Mouse (Mus musculus) E14TG2a.4 (cell line): ENCODE results near the gene Csta1.
"Not testable (repeated sequence)": the region's sequence is repeated elsewhere in the genome, so short reads cannot be mapped to it uniquely, and the experiment has no call there.

Experiments used
- H3K27me3 ChIP-seq: 2 replicates; pipeline ENCODE4 v1.6.1; 2014; ENCODE audit warnings: low read length, control low read depth; ENCODE audit not compliant: insufficient read depth
- H3K36me3 ChIP-seq: 2 replicates; pipeline ENCODE4 v1.6.1; 2014; ENCODE audit warnings: low read length, control low read depth; ENCODE audit not compliant: insufficient read depth
- H3K4me1 ChIP-seq: replicated peaks from 2 replicates; pipeline ENCODE4 v1.6.1; 2014; ENCODE audit warnings: low read depth, low read length, control low read depth
- H3K4me3 ChIP-seq: replicated peaks from 2 replicates; pipeline ENCODE4 v1.5.1; 2014; ENCODE audit warnings: mild to moderate bottlenecking, low read length
- H3K9me3 ChIP-seq: 2 replicates; pipeline ENCODE4 v1.6.1; 2014; ENCODE audit warnings: low read length, control low read depth
- CTCF ChIP-seq: conservative IDR thresholded peaks from 2 replicates; pipeline ENCODE4 v1.5.1; 2014; ENCODE audit warnings: low read length
- NANOG ChIP-seq: IDR thresholded peaks from 2 replicates; pipeline ENCODE4 v1.6.1; 2014; ENCODE audit warnings: borderline replicate concordance, low read length, mixed read lengths
- POU5F1 ChIP-seq: IDR thresholded peaks from 2 replicates; pipeline ENCODE4 v1.6.1; 2014; ENCODE audit warnings: low read length, borderline replicate concordance

Csta1 gene

DNA sequence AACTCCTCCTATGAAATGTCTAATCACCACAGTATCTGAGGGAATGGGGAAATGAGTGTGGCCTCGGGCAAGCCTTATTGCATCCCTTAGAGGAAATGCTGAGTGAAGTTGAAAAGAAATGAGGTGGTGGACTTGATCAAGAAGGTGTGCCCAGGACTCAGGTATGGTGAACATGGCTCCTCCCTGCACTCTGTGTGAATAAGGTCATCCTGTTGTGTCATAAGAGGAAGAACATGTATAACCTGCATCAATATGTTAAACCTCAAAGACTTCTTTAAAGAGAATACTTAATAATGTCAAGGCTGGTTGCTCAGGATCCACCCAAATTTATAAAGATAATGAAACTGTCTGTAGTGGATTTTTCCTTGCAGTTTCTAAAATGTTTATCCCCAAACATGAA is at the start of gene Csta1:
Csta1 (minus strand) TSS at position 101 of the 400 bp plus-strand sequence.
- H3K36me3 ChIP-seq, result no peaks in the 10 kb centered on the region
- H3K9me3 ChIP-seq, result peaks cover 31% of the 10 kb centered on the region
- TF ChIP-seq POU5F1 (no peak), NANOG (no peak), CTCF (no peak)
- H3K27me3 ChIP-seq, result no peaks in the 10 kb centered on the region
- no peak within 1 kb of the TSS for H3K4me3 ChIP-seq
- no peaks in the 10 kb centered on the region for H3K4me1 ChIP-seq

DNA sequence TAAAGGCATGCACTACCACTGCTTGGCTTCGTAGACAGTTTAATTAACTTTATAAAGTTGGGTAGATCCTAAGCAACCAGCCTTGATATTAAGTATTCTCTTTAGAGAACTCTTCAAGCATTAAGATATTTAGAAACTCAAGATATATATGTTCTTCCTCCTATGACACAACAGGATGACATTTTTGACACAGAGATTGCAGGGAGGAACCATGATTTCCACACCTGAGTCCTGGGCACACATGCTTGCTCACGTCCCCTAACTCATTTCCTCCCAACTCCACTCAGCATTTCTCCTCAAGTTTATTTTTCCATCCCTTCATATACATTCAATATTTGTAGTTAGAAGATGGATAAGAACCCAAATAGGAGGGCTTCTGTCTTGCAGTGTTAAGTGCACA is 48.9 kb upstream of the Csta1 start:
- Histone ChIP-seq H3K9me3 (no peaks in the 10 kb centered on the region), H3K4me1 (no peaks in the 10 kb centered on the region), H3K36me3 (no peaks in the 10 kb centered on the region), H3K27me3 (no peaks in the 10 kb centered on the region), H3K4me3 (no peak overlapping the region)
- TF ChIP-seq CTCF (no peak), POU5F1 (no peak), NANOG (no peak)

DNA sequence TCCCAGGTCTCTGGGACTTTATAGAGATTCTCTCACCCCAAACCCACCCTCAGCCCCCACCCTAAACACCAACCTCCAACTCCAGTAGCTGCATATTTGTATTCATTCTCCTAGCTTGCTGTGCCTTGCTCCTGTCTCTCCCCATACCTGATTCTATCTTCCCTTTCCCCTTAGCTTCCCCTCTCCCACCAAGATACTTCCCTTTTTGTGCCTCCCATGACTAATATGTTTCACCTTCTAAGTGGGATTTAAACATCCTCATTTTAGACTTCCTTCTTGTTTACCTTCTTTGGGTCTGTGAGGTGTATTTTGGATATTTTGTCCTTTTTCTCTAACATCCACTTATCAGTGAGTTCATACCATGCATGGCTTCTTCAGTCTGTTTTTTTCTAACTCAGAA is 45.1 kb upstream of the Csta1 start:
- Histone ChIP-seq H3K9me3 (peaks cover 6% of the 10 kb centered on the region), H3K4me3 (no peak overlapping the region), H3K4me1 (no peaks in the 10 kb centered on the region), H3K27me3 (no peaks in the 10 kb centered on the region), H3K36me3 (no peaks in the 10 kb centered on the region)
- TF ChIP-seq CTCF (no peak), NANOG (no peak), POU5F1 (no peak)

DNA sequence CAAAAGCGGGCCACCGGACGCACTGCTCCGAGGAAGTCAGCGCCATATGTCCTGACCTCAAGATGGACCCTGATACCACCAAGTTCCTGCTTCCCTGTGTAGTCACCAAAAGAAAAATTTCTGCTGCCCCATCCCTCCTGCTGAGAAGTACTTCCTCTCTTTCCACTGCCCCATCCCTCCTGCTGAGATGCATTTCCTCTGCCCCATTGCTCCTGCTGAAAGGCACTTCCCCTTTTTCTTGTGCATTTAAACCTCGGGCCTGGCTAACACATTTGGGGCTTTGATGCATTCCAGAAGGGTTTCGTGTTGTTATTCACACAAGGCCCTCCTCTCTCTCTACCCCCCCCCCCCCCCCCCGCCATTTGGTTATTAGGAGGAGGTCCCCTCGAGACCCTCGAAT is 36.8 kb upstream of the Csta1 start:
- H3K9me3 ChIP-seq, result peaks cover 38% of the 10 kb centered on the region
- H3K36me3 ChIP-seq, H3K4me1 ChIP-seq, H3K27me3 ChIP-seq, H3K4me3 ChIP-seq: not testable (repeated sequence)

DNA sequence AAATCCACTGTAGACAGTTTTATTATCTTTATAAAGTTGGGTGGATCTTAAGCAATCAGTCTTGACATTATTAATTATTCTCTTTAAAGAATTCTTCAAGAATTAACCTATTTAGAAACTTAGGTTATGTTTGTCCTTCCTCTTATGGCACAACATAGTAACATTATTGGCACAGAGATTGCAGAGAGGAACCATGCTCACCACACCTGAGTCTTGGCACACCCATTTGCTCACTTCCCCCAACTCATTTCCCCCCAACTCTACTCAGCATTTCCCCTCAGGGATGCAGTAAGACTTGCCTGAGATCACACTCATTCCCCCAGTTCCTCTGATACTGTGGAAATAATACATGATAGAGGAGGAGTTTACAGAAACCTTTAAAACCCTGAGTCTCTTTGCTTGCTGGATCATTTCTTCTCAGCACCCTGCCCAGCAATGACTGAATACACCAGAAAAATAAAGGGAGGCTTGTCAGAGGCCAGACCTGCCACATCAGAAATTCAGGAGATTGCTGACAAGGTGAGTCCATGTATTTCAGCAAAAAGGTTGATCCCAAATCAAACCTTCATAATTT is 25.4 kb upstream of the Csta1 start, which contains the start of gene Stfa2l1:
Stfa2l1 (plus strand) TSS at position 410 of the 574 bp plus-strand sequence.
- TF ChIP-seq NANOG (no peak), POU5F1 (no peak), CTCF (no peak)
- Histone ChIP-seq H3K9me3 (no peaks in the 10 kb centered on the region), H3K27me3 (no peaks in the 10 kb centered on the region), H3K4me3 (no peak within 1 kb of the TSS), H3K36me3 (no peaks in the 10 kb centered on the region), H3K4me1 (no peaks in the 10 kb centered on the region)

DNA sequence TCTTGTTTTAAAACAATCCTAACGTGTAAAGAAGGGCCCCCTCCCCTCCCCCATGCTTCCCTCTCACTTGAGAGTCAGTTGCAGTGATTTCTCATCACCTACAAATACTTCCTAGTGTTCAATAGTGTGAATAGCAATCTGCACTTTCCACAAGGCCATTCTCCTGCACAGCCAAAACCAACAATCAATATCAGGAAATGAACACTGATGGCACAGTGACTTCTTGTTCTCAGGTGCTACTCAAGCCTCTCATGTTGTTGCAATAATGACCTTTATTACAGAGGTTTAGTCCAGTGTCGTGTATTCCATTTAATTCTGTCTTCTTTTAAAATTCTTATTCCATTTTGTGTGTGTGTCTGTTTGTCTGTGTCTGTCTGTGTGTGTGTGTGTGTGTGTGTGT is 7.2 kb upstream of the Csta1 start:
- no peak for TF ChIP-seq POU5F1
- TF ChIP-seq NANOG, result no peak
- no peak for TF ChIP-seq CTCF
- H3K36me3 ChIP-seq, result no peaks in the 10 kb centered on the region
- H3K9me3 ChIP-seq, result peaks cover 26% of the 10 kb centered on the region

DNA sequence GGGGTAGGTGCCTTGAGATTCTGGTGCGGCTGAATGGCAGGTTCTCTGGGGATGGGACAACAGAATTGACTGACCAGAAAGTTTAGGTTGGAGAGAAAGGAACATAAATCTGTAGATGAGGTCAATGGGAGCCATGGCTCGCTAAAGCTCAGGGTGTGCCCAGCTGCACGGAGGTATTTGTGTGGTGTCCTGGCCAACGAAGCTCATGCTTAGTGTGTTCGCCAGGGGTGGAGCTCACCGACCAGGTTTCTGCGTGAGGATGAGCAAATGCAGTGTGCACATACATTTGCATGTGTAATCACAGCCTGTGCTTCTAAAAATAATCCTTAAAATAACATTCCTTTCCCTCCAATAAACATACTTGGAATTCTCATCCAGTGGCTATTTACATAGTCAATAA is 2.9 kb downstream of the Csta1 start:
- Histone ChIP-seq H3K4me1 (no peaks in the 10 kb centered on the region), H3K4me3 (no peak overlapping the region), H3K27me3 (no peaks in the 10 kb centered on the region), H3K36me3 (no peaks in the 10 kb centered on the region), H3K9me3 (peaks cover 31% of the 10 kb centered on the region)
- TF ChIP-seq CTCF (no peak), NANOG (no peak), POU5F1 (no peak)

More for the DNA sequence above, 7.2 kb upstream of the Csta1 start:
- no peak overlapping the region for H3K4me3 ChIP-seq
- H3K4me1 ChIP-seq, result no peaks in the 10 kb centered on the region
- H3K27me3 ChIP-seq, result no peaks in the 10 kb centered on the region

DNA sequence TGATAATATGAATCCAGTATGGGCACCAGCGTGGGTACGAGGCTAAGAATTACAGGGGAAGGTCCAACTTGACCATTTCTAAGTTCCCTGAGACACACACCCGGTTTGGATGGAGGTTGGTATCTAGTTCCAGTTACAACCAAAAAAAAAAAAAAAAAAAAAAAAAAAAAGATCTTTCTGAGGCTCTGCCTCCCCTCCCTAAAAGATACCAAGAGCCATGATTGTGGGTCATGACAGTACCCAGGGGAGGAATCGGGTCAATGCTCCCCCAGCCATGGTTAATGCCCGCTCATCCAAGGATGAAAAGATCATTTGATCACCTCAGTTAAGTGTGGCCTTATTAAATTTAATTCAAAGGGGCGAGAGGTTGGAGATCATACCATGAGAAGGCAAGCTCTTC is 15.3 kb downstream of the Csta1 start:
- not testable (repeated sequence) for H3K27me3 ChIP-seq, H3K4me1 ChIP-seq, H3K4me3 ChIP-seq, H3K36me3 ChIP-seq
- peaks cover 56% of the 10 kb centered on the region for H3K9me3 ChIP-seq

DNA sequence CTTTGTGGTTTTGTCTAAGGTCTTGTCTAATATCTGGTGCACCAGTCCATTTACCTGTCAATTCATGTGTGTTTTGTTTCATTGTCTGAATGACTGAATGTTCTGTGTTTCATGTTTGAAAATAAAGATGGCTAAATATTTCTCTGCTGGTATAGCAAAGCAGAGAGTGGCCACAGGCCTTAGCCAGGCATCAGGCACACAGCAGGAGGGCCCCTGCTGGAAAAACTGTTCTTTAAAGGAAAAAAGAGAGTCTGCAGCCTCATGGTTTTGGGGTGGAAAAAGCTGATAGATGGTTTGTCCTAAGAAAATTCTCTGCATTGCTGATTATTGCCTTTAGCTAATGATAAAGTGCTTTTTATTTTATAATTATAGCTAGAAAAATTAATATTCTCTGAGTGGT is 19.6 kb downstream of the Csta1 start:
- not testable (repeated sequence) for H3K4me1 ChIP-seq, H3K27me3 ChIP-seq, H3K36me3 ChIP-seq, H3K4me3 ChIP-seq
- peaks cover 43% of the 10 kb centered on the region for H3K9me3 ChIP-seq

DNA sequence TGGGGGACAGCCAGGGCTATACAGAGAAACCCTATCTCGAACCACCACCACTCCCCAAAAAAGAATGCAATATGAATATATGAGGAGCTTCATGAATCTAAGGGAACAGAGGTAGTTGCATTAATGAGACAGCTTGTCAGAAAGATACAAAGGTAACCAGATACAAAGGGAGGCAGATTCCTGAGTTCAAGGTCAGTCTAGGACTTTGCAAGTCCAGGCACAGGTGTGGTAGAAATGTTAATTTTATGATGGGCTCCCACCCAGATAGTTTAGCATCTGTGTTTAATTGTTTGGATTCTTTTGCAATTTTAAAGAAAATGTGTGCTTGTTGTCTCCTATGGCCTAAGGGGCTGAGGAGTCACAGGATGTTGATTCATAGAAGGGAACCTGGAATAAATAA is 28.8 kb downstream of the Csta1 start:
- Histone ChIP-seq H3K27me3 (no peaks in the 10 kb centered on the region), H3K9me3 (peaks cover 43% of the 10 kb centered on the region), H3K4me1 (no peaks in the 10 kb centered on the region), H3K36me3 (peaks cover 1% of the 10 kb centered on the region), H3K4me3 (no peak overlapping the region)
- TF ChIP-seq NANOG (no peak), POU5F1 (no peak), CTCF (no peak)
